In the genomic region with DNA sequence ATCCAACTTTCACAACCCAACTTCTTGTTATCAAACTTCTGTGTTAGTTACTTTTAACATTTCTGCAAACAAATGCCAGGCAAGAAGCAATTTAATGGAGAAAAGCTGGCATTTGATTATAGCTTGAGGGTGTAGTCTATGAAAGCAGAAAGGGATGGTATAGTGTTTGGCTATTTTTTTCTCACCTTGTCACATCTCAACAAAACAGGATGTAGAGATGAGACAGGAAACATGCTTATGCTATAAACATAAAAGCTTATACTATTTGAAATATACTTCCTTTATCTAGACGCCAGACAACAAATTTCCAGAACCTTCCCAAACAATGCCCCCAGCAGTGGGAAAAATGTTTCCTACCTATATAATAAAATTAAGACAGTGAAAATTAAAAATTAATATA, we compare ENCODE assay signal across 17 mouse cellular contexts.
"Had no signal": no experiment of that assay in that cellular context is flagged by ENCODE, and none has a peak within 500 bp of the region (broad histone marks: within the 10 kb centered on the region; RNA-seq: fewer than 3 reads in every experiment).

No protein-coding gene starts in this region.

- H3K4me3 ChIP-seq: lung, embryonic 15.5 days; midbrain, embryonic 10.5 days; midbrain, embryonic 12.5 days; myocyte; neural tube, embryonic 12.5 days; stomach, embryonic 15.5 days had no signal

- DNase-seq: liver, postnatal 0 days; lung, adult 2 months; lung, postnatal 4 days; midbrain, embryonic 14.5 days; right cerebral cortex, postnatal 14 days; thymus, adult 2 months; thymus, postnatal 25 days; thymus, postnatal 4 days had no signal

- H3K27ac ChIP-seq: lung, embryonic 15.5 days; midbrain, embryonic 10.5 days; midbrain, embryonic 12.5 days; neural tube, embryonic 12.5 days; stomach, embryonic 15.5 days; stomach, postnatal 0 days had no signal

- H3K4me1 ChIP-seq: lung, embryonic 15.5 days; midbrain, embryonic 10.5 days; midbrain, embryonic 12.5 days; neural tube, embryonic 12.5 days; stomach, embryonic 15.5 days had no signal

- H3K36me3 ChIP-seq: lung, embryonic 15.5 days; midbrain, embryonic 10.5 days; midbrain, embryonic 12.5 days; neural tube, embryonic 12.5 days; stomach, embryonic 15.5 days had no signal

- H3K27me3 ChIP-seq: lung, embryonic 15.5 days; midbrain, embryonic 12.5 days; neural tube, embryonic 12.5 days; stomach, embryonic 15.5 days had no signal

- ATAC-seq: liver, postnatal 0 days; lung, postnatal 0 days; midbrain, embryonic 16.5 days had no signal

- H3K9ac ChIP-seq: liver, postnatal 0 days; lung, embryonic 15.5 days; midbrain, embryonic 12.5 days; neural tube, embryonic 12.5 days; stomach, embryonic 15.5 days had no signal
